Mouse (Mus musculus): Measurements from ENCODE around the gene Mfap3.
A peak's percentile ranks its signal among the peaks of the same experiment; 100 is the strongest.
"Not testable (repeated sequence)": the region's sequence is repeated elsewhere in the genome, so short reads cannot be mapped to it uniquely, and the experiment has no call there.

The Mfap3 gene

GRCm38 (mm10) chr11:57529111-57529510 is 10.6 kb downstream of the Mfap3 start:
- DNase-seq (ENCODE audit: low spot score): no peak

GRCm38 (mm10) chr11:57531300-57531950 is 13.0 kb downstream of the Mfap3 start:
- DNase-seq (ENCODE audit: low spot score): no peak

- DNase-seq (ENCODE audit: low spot score): no peak
Measured at GRCm38 (mm10) chr11:57532306-57532705, 13.8 kb downstream of the Mfap3 start.

GRCm38 (mm10) chr11:57535912-57536311 is 17.4 kb downstream of the Mfap3 start:
- DNase-seq (ENCODE audit: low spot score): no peak

GRCm38 (mm10) chr11:57539841-57540418 is 21.5 kb downstream of the Mfap3 start:
- no peak for DNase-seq (ENCODE audit: low spot score)

GRCm38 (mm10) chr11:57540681-57541080 is 22.2 kb downstream of the Mfap3 start:
- DNase-seq (ENCODE audit: low spot score): no peak

GRCm38 (mm10) chr11:57548618-57549550 is 30.4 kb downstream of the Mfap3 start:
- peak; percentile 16 for DNase-seq (ENCODE audit: low spot score)

GRCm38 (mm10) chr11:57550230-57550629 is 31.8 kb downstream of the Mfap3 start:
- DNase-seq (ENCODE audit: low spot score): no peak

- no peak for DNase-seq (ENCODE audit: low spot score)
Measured at GRCm38 (mm10) chr11:57551016-57551415, 32.6 kb downstream of the Mfap3 start.

- no peak for DNase-seq (ENCODE audit: low spot score)
Measured at GRCm38 (mm10) chr11:57553015-57553780, 34.7 kb downstream of the Mfap3 start.

GRCm38 (mm10) chr11:57557936-57558335 is 39.5 kb downstream of the Mfap3 start:
- DNase-seq (ENCODE audit: low spot score): not testable (repeated sequence)

GRCm38 (mm10) chr11:57564564-57564963 is 46.1 kb downstream of the Mfap3 start:
- DNase-seq (ENCODE audit: low spot score): no peak

GRCm38 (mm10) chr11:57566091-57567035 is 47.9 kb downstream of the Mfap3 start:
- no peak for DNase-seq (ENCODE audit: low spot score)

- no peak for DNase-seq (ENCODE audit: low spot score)
Measured at GRCm38 (mm10) chr11:57568950-57569490, 50.6 kb downstream of the Mfap3 start.

- no peak for DNase-seq (ENCODE audit: low spot score)
Measured at GRCm38 (mm10) chr11:57571035-57571434, 52.6 kb downstream of the Mfap3 start.

- no peak for DNase-seq (ENCODE audit: low spot score)
Measured at GRCm38 (mm10) chr11:57573686-57574274, 55.3 kb downstream of the Mfap3 start.

GRCm38 (mm10) chr11:57576871-57577515 is 58.5 kb downstream of the Mfap3 start:
- DNase-seq (ENCODE audit: low spot score): no peak

- DNase-seq (ENCODE audit: low spot score): no peak
Measured at GRCm38 (mm10) chr11:57582818-57583635, 64.6 kb downstream of the Mfap3 start.

All from ovary, adult 18-20 months (tissue).